Mouse (Mus musculus): ENCODE measurements around the gene Zfp683. TPM values are rescaled to one million over a fixed set of nuclear protein-coding genes. Genes with fewer than 3 reads are reported as not detected.

Gene Zfp683
- not detected in 2 replicates for polyA plus RNA-seq (2014; fragmentation: Nextera tagmentation; extraction: Ambion mirVana)

- no peak within 1 kb of the TSS for H3K4me2 ChIP-seq (ENCODE audit: low read depth, severe bottlenecking)
- WGBS = 84% methylated on average over 3 of the region's 3 CpGs
- H3K4me1 ChIP-seq (ENCODE audit: control insufficient read depth, insufficient read depth, low read length) = no peaks in the 10 kb centered on the region
- H3K9ac ChIP-seq (ENCODE audit: low read length) = no peak within 1 kb of the TSS
- no peak within 1 kb of the TSS for H3K4me3 ChIP-seq (ENCODE audit: low read depth, low read length)
- H3K27me3 ChIP-seq (ENCODE audit: control insufficient read depth, insufficient read depth, low read length) = no peaks in the 10 kb centered on the region
- no peak for ATAC-seq (ENCODE audit: insufficient number of reproducible peaks, low FRiP score, low TSS enrichment, low read depth)
- no peaks in the 10 kb centered on the region for H3K36me3 ChIP-seq (ENCODE audit: control insufficient read depth, insufficient read depth, low read length)
- DNase-seq (ENCODE audit: low spot score) = no peak
- H3K27ac ChIP-seq (replicated peaks; ENCODE audit: low read depth, low read length) = no peak within 1 kb of the TSS
- H3K9me3 ChIP-seq (ENCODE audit: control insufficient read depth, low read length) = no peaks in the 10 kb centered on the region; the same call in 1 of the 2 replicates
Observed at GRCm38 (mm10) chr4:134053538-134053937, at the start of gene Zfp683. TSS of gene Zfp683 (plus strand) at chr4:134053838.

DNA sequence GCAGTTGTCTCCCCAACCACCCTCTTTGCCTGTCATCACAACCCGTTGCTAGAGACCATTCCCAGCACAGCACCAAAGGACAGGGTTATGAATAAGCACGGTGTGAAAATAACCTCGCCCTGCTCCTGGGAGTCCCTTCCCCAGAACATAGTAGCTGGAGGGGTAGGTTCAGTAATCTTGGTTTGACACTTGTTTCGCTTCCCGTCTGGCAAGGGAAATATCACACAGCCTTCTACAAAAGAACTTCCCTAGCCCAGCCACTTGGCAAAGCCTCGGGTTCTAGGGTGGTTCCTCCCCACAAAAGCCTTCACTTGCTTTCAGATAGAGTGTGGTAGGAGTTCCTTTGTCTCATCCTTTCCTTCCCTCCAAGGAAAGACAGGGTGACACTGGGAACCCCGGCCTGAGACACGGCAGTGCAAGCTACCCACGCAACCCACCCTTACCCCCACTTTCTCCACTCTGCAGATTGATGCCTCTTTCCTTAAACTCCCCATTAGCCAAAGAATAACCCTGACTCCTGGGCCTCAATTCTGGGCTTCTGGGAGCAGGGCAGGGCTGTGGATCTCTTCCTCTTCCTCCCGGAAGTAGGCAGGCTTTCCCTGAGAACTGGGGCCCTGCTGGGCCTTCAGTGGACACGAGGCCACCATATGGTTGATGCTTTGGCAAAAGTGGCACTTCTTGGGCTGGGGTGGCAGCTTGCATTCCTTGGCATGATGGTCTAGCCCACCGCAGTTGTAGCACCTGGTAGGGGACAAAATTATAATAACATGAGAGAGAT lies 47.9 kb upstream of the Zfp683 start:
- no peaks in the 10 kb centered on the region for H3K4me1 ChIP-seq (ENCODE audit: control insufficient read depth, insufficient read depth, low read length)
- H3K27ac ChIP-seq (replicated peaks; ENCODE audit: low read depth, low read length) = no peak overlapping the region
- H3K9me3 ChIP-seq (ENCODE audit: control insufficient read depth, low read length) = no peaks in the 10 kb centered on the region
- no peaks in the 10 kb centered on the region for H3K36me3 ChIP-seq (ENCODE audit: control insufficient read depth, insufficient read depth, low read length)
- no peaks in the 10 kb centered on the region for H3K27me3 ChIP-seq (ENCODE audit: control insufficient read depth, insufficient read depth, low read length)
- H3K4me3 ChIP-seq (ENCODE audit: low read depth, low read length) = no peak overlapping the region
- DNase-seq (ENCODE audit: low spot score) (no peak), ATAC-seq (ENCODE audit: insufficient number of reproducible peaks, low FRiP score, low TSS enrichment, low read depth) (no peak)
- no peak overlapping the region for H3K4me2 ChIP-seq (ENCODE audit: low read depth, severe bottlenecking)
- 83% methylated on average over 12 of the region's 12 CpGs for WGBS
- no peak overlapping the region for H3K9ac ChIP-seq (ENCODE audit: low read length)

DNA sequence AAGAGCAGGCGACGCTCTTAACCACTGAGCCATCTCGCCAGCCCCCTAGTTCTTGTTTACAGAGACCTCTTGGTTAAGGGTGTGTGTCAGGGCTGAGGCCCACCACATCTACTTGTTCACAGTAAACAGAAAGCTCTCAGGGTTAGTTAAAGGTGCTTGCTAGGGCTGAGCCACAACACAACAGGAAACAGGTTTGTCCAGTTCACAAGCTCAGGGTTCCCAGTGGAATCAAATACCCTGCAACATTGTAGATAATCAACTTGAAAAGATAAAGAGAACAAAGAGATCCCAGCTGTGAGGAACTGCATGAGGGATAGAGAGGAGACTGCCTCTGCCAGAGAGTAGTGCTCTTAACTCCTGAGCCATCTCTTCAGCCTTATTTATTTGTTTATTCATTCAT lies 46.8 kb upstream of the Zfp683 start:
- H3K36me3 ChIP-seq (ENCODE audit: control insufficient read depth, insufficient read depth, low read length) = no peaks in the 10 kb centered on the region

DNA sequence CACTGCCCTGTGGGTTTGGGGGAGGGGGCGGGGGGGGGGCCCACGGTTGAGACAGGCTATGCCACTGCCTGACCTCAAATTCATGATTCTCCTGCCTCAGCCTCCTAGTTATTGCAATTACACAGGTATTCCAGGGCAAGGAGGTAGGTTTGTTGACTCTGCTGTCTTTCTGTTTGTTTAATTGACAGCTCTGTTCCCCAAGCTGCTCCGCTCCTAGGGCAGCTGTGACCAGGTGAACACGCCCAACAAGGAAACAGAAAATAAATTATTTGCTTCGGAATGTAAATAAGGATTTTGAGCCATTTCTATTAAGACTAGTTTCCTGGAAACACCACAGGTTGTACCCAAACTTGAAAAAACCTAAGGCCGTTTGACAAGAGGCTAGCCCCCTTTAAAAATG lies 43.9 kb upstream of the Zfp683 start:
- H3K4me2 ChIP-seq (ENCODE audit: low read depth, severe bottlenecking) = no peak overlapping the region
- no peak for ATAC-seq (ENCODE audit: insufficient number of reproducible peaks, low FRiP score, low TSS enrichment, low read depth)
- no peak overlapping the region for H3K27ac ChIP-seq (replicated peaks; ENCODE audit: low read depth, low read length)
- WGBS = 80% methylated on average over 6 of the region's 6 CpGs
- no peaks in the 10 kb centered on the region for H3K27me3 ChIP-seq (ENCODE audit: control insufficient read depth, insufficient read depth, low read length)
- no peaks in the 10 kb centered on the region for H3K9me3 ChIP-seq (ENCODE audit: control insufficient read depth, low read length)
- H3K9ac ChIP-seq (ENCODE audit: low read length) = no peak overlapping the region
- H3K4me1 ChIP-seq (ENCODE audit: control insufficient read depth, insufficient read depth, low read length) = peaks cover 6% of the 10 kb centered on the region; the same call in 1 of the 2 replicates
- no peak overlapping the region for H3K4me3 ChIP-seq (ENCODE audit: low read depth, low read length)
- no peak for DNase-seq (ENCODE audit: low spot score)
- H3K36me3 ChIP-seq (ENCODE audit: control insufficient read depth, insufficient read depth, low read length) = no peaks in the 10 kb centered on the region

More for the DNA sequence above, 46.8 kb upstream of the Zfp683 start:
- H3K9me3 ChIP-seq (ENCODE audit: control insufficient read depth, low read length) = no peaks in the 10 kb centered on the region
- no peaks in the 10 kb centered on the region for H3K27me3 ChIP-seq (ENCODE audit: control insufficient read depth, insufficient read depth, low read length)
- H3K4me1 ChIP-seq (ENCODE audit: control insufficient read depth, insufficient read depth, low read length) = peaks cover 6% of the 10 kb centered on the region; the same call in 1 of the 2 replicates
- DNase-seq (ENCODE audit: low spot score) = no peak
- H3K27ac ChIP-seq (replicated peaks; ENCODE audit: low read depth, low read length) = no peak overlapping the region
- no peak overlapping the region for H3K4me2 ChIP-seq (ENCODE audit: low read depth, severe bottlenecking)
- no peak overlapping the region for H3K4me3 ChIP-seq (ENCODE audit: low read depth, low read length)
- ATAC-seq (ENCODE audit: insufficient number of reproducible peaks, low FRiP score, low TSS enrichment, low read depth) = no peak
- no peak overlapping the region for H3K9ac ChIP-seq (ENCODE audit: low read length)
- 87% methylated on average over 3 of the region's 3 CpGs for WGBS

GRCm38 (mm10) chr4:134011450-134012414 lies 41.9 kb upstream of the Zfp683 start:
- no peak overlapping the region for H3K9ac ChIP-seq (ENCODE audit: low read length)
- H3K9me3 ChIP-seq (ENCODE audit: control insufficient read depth, low read length) = no peaks in the 10 kb centered on the region
- H3K27ac ChIP-seq (replicated peaks; ENCODE audit: low read depth, low read length) = no peak overlapping the region
- no peak for ATAC-seq (ENCODE audit: insufficient number of reproducible peaks, low FRiP score, low TSS enrichment, low read depth)
- peaks cover 19% of the 10 kb centered on the region for H3K4me1 ChIP-seq (ENCODE audit: control insufficient read depth, insufficient read depth, low read length)
- peak; percentile 31 for DNase-seq (ENCODE audit: low spot score)
- WGBS = 27% methylated on average over 16 of the region's 16 CpGs
- H3K27me3 ChIP-seq (ENCODE audit: control insufficient read depth, insufficient read depth, low read length) = no peaks in the 10 kb centered on the region
- H3K4me3 ChIP-seq (ENCODE audit: low read depth, low read length) = no peak overlapping the region
- H3K36me3 ChIP-seq (ENCODE audit: control insufficient read depth, insufficient read depth, low read length) = no peaks in the 10 kb centered on the region
- H3K4me2 ChIP-seq (ENCODE audit: low read depth, severe bottlenecking) = no peak overlapping the region

DNA sequence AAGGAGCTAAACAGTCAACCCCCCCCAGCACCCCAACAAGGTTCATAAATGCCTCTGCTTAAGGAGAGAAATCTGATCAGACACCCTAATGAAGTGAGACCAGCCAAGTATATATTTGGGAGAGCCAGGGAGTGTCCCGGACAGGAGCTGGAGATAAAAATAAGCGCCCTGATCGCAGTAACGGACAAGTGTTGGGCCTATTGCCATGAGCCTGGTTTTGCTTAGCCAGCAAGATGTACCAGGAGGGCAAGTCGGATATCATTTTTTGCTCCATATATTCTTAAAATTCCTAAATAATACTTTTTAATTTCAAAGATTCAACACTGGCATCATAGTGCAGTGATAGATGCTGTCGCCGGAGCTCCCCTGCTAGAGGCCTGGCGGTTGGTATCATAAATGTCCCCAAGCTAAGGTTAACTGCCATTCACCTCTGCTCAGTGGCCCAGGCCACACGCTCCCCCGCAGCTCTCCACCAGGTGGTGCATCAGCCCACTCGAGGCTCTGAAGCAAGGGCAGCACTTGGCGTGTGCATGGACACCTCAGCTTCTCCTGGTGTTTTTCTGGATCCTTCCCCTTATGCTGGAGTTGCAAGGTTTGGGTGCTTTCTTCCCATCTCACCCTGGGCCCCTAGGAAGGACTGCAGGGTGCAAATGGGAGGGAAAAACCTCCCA lies 40.6 kb upstream of the Zfp683 start:
- ATAC-seq (ENCODE audit: insufficient number of reproducible peaks, low FRiP score, low TSS enrichment, low read depth) (no peak), DNase-seq (ENCODE audit: low spot score) (peak; percentile 61)
- WGBS = 49% methylated on average over 12 of the region's 12 CpGs
- Histone ChIP-seq H3K36me3 (ENCODE audit: control insufficient read depth, insufficient read depth, low read length) (no peaks in the 10 kb centered on the region), H3K27me3 (ENCODE audit: control insufficient read depth, insufficient read depth, low read length) (no peaks in the 10 kb centered on the region), H3K27ac (replicated peaks; ENCODE audit: low read depth, low read length) (no peak overlapping the region), H3K9me3 (ENCODE audit: control insufficient read depth, low read length) (no peaks in the 10 kb centered on the region), H3K9ac (ENCODE audit: low read length) (no peak overlapping the region), H3K4me1 (ENCODE audit: control insufficient read depth, insufficient read depth, low read length) (peaks cover 31% of the 10 kb centered on the region), H3K4me3 (ENCODE audit: low read depth, low read length) (no peak overlapping the region), H3K4me2 (ENCODE audit: low read depth, severe bottlenecking) (no peak overlapping the region)

- WGBS = 3% methylated on average over 7 of the region's 7 CpGs
- Histone ChIP-seq H3K27ac (replicated peaks; ENCODE audit: low read depth, low read length) (peak overlapping the region; percentile 54; the same call in 1 of the 2 replicates), H3K9ac (ENCODE audit: low read length) (0 out of 2 replicates have a peak overlapping the region, but pooled peaks have one; percentile 2), H3K9me3 (ENCODE audit: control insufficient read depth, low read length) (no peaks in the 10 kb centered on the region), H3K4me3 (ENCODE audit: low read depth, low read length) (0 out of 2 replicates have a peak overlapping the region, but pooled peaks have one; percentile 1), H3K36me3 (ENCODE audit: control insufficient read depth, insufficient read depth, low read length) (no peaks in the 10 kb centered on the region), H3K27me3 (ENCODE audit: control insufficient read depth, insufficient read depth, low read length) (no peaks in the 10 kb centered on the region), H3K4me1 (ENCODE audit: control insufficient read depth, insufficient read depth, low read length) (peaks cover 48% of the 10 kb centered on the region), H3K4me2 (ENCODE audit: low read depth, severe bottlenecking) (peak overlapping the region; percentile 76)
- ATAC-seq (ENCODE audit: insufficient number of reproducible peaks, low FRiP score, low TSS enrichment, low read depth) (no peak), DNase-seq (ENCODE audit: low spot score) (peak; percentile 32)
Observed at GRCm38 (mm10) chr4:134016208-134016607, 37.4 kb upstream of the Zfp683 start.

DNA sequence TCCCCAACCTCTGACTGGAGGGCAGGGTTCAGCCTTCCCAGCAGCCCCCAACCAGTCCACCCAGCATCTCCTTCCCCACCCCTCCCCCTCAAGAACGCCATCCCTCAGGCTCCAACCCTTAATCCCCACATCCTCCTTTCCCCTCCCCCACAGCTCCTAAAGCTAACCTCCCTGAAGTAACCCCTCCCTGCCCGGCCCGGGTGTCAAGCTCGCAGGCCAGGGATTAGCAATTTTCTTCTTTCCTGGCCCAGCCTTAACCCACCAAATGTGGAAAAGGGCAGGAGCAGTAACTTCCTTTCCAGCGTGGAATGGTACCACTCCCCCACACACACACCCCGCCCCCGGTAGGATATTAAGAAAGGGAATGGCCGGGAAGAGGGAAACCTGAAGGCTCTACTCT lies 36.9 kb upstream of the Zfp683 start:
- Histone ChIP-seq H3K9me3 (ENCODE audit: control insufficient read depth, low read length) (no peaks in the 10 kb centered on the region), H3K4me1 (ENCODE audit: control insufficient read depth, insufficient read depth, low read length) (peaks cover 43% of the 10 kb centered on the region), H3K27me3 (ENCODE audit: control insufficient read depth, insufficient read depth, low read length) (no peaks in the 10 kb centered on the region), H3K4me2 (ENCODE audit: low read depth, severe bottlenecking) (peak overlapping the region; percentile 76), H3K9ac (ENCODE audit: low read length) (0 out of 2 replicates have a peak overlapping the region, but pooled peaks have one; percentile 5), H3K4me3 (ENCODE audit: low read depth, low read length) (peak overlapping the region; percentile 30), H3K36me3 (ENCODE audit: control insufficient read depth, insufficient read depth, low read length) (no peaks in the 10 kb centered on the region), H3K27ac (replicated peaks; ENCODE audit: low read depth, low read length) (peak overlapping the region; percentile 91)
- DNase-seq (ENCODE audit: low spot score) (peak; percentile 77), ATAC-seq (ENCODE audit: insufficient number of reproducible peaks, low FRiP score, low TSS enrichment, low read depth) (no peak)
- 0% methylated on average over 8 of the region's 8 CpGs for WGBS
